Mouse (Mus musculus) forebrain, postnatal 0 days (tissue): ENCODE measurements at regions not wholly inside any gene's neighbourhood (a gene's known extent, or its start where the extent isn't known, plus 50 kb on each side); places are given as distances from the start of the nearest gene placed in this dataset.

Experiments used
- ATAC-seq: fragments of 200-750 bp; cut with Nextera tagmentation; 2 replicates; pipeline ENCODE4 v1.8.0; 2017; ENCODE audit warnings: mild to moderate bottlenecking, moderate library complexity
- DNase-seq: peaks from one replicate; pipeline ENCODE4 v3.0.0-alpha.2; 2015
- H3K27ac ChIP-seq: fragments of 300-500 bp; sonication (generic); 2 replicates; pipeline ENCODE4 v1.5.1; 2014; ENCODE audit warnings: low read depth, mild to moderate bottlenecking, antibody characterized with exemption, low read length, moderate library complexity, mixed read lengths
- H3K27me3 ChIP-seq: fragments of 300-500 bp; sonication (generic); 2 replicates; pipeline ENCODE4 v1.6.1; 2014; ENCODE audit warnings: mild to moderate bottlenecking, low read length, mixed read lengths; ENCODE audit not compliant: insufficient read depth
- H3K36me3 ChIP-seq: fragments of 300-500 bp; sonication (generic); 2 replicates; pipeline ENCODE4 v1.6.1; 2014; ENCODE audit warnings: mild to moderate bottlenecking, moderate library complexity; ENCODE audit not compliant: insufficient read depth
- H3K4me1 ChIP-seq: fragments of 300-500 bp; sonication (generic); 2 replicates; pipeline ENCODE4 v1.6.1; 2014; ENCODE audit warnings: antibody characterized with exemption; ENCODE audit not compliant: insufficient read depth
- H3K4me2 ChIP-seq: fragments of 300-500 bp; sonication (generic); 2 replicates; pipeline ENCODE4 v1.6.1; 2014; ENCODE audit warnings: low read depth, mild to moderate bottlenecking, moderate library complexity
- H3K4me3 ChIP-seq: fragments of 300-500 bp; sonication (generic); 2 replicates; pipeline ENCODE4 v1.5.1; 2014; ENCODE audit warnings: low read depth, low read length, mixed read lengths
- H3K9ac ChIP-seq: fragments of 300-500 bp; sonication (generic); 2 replicates; pipeline ENCODE4 v1.6.1; 2014; ENCODE audit warnings: mild to moderate bottlenecking
- H3K9me3 ChIP-seq: fragments of 300-500 bp; sonication (generic); 2 replicates; pipeline ENCODE4 v1.6.1; 2016; ENCODE audit warnings: low read length
- CTCF ChIP-seq: sonication (generic); IDR thresholded peaks from 2 replicates; pipeline ENCODE4 v1.5.1; 2016; ENCODE audit warnings: antibody characterized with exemption, control low read depth, low read depth
- WGBS: fragments of 180-500 bp; shearing (Covaris S2); extraction: QIAGEN DNeasy Blood & Tissue Kit; methylation state at CpG from one replicate; pipeline ENCODE4 v1.1.7; 2014; 5-methylcytosine and 5-hydroxymethylcytosine counted together

DNA sequence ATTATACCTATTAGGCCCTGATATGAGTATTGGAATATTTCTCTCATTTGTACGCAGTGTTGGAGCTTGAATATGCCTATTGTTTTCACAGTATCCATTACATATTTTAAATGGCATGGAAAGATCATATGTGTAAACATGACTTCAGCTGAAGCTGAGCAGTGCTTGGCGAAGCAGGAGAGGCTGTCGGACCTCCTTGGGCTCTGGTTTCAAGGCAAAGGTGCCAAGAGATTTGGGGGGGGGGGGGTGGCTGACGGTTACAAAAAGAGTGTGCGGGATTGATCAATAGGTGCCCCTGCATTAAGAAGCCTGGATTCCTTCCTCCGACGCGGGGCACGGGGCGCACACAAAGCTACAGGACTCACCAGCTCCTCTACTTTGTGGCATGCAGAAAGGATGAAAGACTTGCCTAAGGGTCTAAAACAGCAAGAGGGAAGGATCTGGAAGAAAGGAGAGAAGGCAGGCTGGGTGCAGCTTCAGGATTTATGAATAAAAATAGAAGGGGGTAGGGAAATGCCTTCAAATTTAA is 2381.9 kb upstream of the Gm7489 start:
- no peak for TF ChIP-seq CTCF
- Histone ChIP-seq H3K36me3 (no peaks in the 10 kb centered on the region), H3K4me2 (peak overlapping the region; percentile 40), H3K27ac (0 out of 2 replicates have a peak overlapping the region, but pooled peaks have one; percentile 3), H3K27me3 (no peaks in the 10 kb centered on the region), H3K4me3 (peak overlapping the region; percentile 24), H3K9me3 (no peaks in the 10 kb centered on the region), H3K9ac (peak overlapping the region; percentile 19; the same call in 1 of the 2 replicates), H3K4me1 (no peaks in the 10 kb centered on the region)
- ATAC-seq (peak; percentile 40), DNase-seq (no peak)
- WGBS, result 16% methylated on average over 10 of the region's 10 CpGs

DNA sequence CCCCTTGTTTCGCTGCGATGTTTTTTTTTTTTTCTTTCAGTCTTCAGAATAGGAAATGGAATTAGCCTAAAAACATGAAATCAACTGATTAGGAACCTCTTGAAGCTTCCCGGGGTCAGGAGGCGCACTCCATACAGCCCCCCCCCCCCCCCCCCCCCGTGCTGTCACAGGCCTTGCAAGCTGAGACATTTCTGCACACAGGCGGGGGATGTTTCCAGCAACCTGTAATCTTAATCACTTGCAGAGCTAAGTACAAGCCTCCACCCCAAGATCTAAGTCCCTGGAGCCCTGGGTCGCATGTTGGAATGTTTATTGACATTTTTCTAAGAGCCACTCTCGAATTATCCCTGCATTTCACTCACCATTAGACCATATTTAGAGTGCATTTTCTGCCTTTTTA is 2381.4 kb upstream of the Gm7489 start:
- TF ChIP-seq CTCF, result no peak
- Histone ChIP-seq H3K4me3 (peak overlapping the region; percentile 24), H3K4me2 (peak overlapping the region; percentile 40), H3K9ac (no peak overlapping the region), H3K9me3 (no peaks in the 10 kb centered on the region), H3K27me3 (no peaks in the 10 kb centered on the region), H3K4me1 (no peaks in the 10 kb centered on the region), H3K27ac (no peak overlapping the region), H3K36me3 (no peaks in the 10 kb centered on the region)
- DNase-seq (peak; percentile 10), ATAC-seq (no peak)
- WGBS, result 9% methylated on average over 8 of the region's 8 CpGs

DNA sequence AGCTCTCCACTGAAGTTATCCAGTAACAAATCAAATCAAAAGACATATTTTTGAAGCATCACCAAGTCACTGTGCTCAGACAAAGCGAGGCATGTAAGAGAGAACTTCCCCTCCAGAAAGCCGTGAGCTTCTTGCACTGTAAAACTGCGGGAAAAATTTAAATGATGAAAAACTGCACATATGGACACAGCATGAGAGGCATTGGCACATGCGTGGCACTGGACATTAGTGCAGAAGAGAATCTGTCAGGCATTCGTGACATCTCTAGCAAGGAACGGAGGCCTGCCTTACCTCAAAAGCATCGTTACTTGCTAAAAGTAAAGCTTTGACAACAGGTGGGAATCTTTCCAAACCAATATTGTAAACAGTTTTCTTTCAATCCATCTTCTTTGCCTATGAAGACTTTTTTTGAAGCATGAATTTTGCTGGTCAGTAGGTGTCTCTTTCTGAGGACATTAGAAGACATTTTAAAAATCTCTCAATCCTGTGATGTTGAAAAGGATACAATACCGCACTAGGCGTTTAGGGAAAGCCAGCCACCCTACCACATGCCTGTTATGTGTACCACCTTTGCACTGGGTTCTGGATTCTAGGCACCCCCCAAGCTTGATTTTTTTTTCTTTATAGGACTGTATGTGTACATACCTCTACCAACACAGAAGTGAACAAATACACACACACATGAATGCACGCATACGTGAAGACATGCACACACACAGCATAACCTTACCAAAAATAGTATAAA is 2380.5 kb upstream of the Gm7489 start:
- no peaks in the 10 kb centered on the region for H3K36me3 ChIP-seq
- TF ChIP-seq CTCF, result no peak
- no peaks in the 10 kb centered on the region for H3K27me3 ChIP-seq
- no peak overlapping the region for H3K4me3 ChIP-seq
- no peaks in the 10 kb centered on the region for H3K9me3 ChIP-seq
- no peak for ATAC-seq
- no peak overlapping the region for H3K4me2 ChIP-seq
- WGBS, result 78% methylated on average over 11 of the region's 11 CpGs
- no peak overlapping the region for H3K27ac ChIP-seq
- H3K9ac ChIP-seq, result no peak overlapping the region
- DNase-seq, result no peak
- no peaks in the 10 kb centered on the region for H3K4me1 ChIP-seq

DNA sequence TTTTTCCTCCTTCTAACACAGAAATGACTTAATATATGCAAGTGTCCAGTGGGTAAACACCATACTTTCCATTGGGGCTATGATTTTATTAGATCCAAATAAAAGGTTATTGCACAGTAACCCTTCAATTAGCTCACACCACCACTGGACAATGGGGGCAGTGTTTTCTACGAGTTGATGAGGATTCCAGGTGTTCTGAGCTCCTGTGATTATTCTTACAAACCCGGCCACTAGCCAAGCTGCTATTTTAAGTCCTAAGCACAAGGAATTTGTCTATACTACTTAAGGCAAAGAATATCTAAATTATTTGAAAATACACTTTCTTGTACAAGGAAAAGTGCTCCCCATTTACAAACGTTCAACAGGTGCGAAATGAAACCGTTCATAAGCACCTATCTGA is 2379.9 kb upstream of the Gm7489 start:
- H3K9ac ChIP-seq, result no peak overlapping the region
- no peak overlapping the region for H3K4me3 ChIP-seq
- whole genome bisulfite sequencing, result 80% methylated on average over 5 of the region's 5 CpGs
- DNase-seq (no peak), ATAC-seq (no peak)
- H3K27me3 ChIP-seq, result no peaks in the 10 kb centered on the region
- no peaks in the 10 kb centered on the region for H3K9me3 ChIP-seq
- no peaks in the 10 kb centered on the region for H3K36me3 ChIP-seq
- no peak overlapping the region for H3K4me2 ChIP-seq
- no peak for TF ChIP-seq CTCF
- H3K4me1 ChIP-seq, result no peaks in the 10 kb centered on the region
- no peak overlapping the region for H3K27ac ChIP-seq

DNA sequence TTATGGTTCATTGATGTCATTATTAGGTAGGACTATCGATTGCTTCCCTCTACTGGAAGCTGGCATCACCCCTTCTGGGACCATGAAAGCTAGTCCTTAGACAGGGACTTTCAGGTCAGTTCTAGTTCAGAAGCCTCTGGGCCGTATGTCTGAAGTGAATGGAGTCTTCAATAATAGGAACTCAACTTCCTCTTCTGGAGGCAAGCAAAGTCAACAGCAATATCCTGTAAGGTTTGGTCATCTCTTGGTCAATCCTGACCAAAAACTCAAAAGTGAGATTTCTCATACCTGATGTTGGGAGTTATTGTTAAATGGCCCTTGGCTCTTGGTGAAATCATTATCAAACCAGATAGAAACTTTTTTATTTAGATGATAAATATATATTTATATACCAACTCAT is 2377.6 kb upstream of the Gm7489 start:
- Histone ChIP-seq H3K4me2 (no peak overlapping the region), H3K4me1 (no peaks in the 10 kb centered on the region), H3K9ac (no peak overlapping the region), H3K27ac (no peak overlapping the region), H3K27me3 (no peaks in the 10 kb centered on the region), H3K36me3 (no peaks in the 10 kb centered on the region), H3K4me3 (no peak overlapping the region), H3K9me3 (no peaks in the 10 kb centered on the region)
- no peak for TF ChIP-seq CTCF
- DNase-seq (no peak), ATAC-seq (no peak)
- WGBS, result 94% methylated on average over 2 of the region's 2 CpGs

DNA sequence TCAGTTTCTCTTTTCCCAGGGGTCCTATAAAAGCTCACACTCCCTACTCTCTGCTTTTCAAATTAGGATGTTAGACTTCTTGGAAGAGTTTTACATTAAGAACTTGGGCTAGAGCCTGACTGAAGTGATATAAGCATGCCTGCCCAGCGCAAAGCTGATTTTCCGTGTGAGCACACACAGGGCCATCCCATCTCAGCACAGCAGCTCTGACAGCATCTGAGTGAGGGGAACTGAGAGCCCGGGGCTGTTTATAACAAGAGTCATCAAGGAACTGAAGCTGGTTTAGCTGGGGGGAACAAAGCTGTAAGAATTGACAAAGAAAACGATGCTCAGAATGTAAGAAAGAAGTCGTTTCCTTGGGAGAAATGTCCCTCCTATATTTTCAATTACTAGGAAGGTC is 2373.4 kb upstream of the Gm7489 start:
- no peak for TF ChIP-seq CTCF
- no peak for DNase-seq
- Histone ChIP-seq H3K4me1 (no peaks in the 10 kb centered on the region), H3K4me3 (no peak overlapping the region), H3K4me2 (no peak overlapping the region), H3K27ac (no peak overlapping the region), H3K9ac (no peak overlapping the region), H3K9me3 (no peaks in the 10 kb centered on the region), H3K27me3 (no peaks in the 10 kb centered on the region), H3K36me3 (no peaks in the 10 kb centered on the region)
- 14% methylated on average over 5 of the region's 5 CpGs for WGBS
- no peak for ATAC-seq

DNA sequence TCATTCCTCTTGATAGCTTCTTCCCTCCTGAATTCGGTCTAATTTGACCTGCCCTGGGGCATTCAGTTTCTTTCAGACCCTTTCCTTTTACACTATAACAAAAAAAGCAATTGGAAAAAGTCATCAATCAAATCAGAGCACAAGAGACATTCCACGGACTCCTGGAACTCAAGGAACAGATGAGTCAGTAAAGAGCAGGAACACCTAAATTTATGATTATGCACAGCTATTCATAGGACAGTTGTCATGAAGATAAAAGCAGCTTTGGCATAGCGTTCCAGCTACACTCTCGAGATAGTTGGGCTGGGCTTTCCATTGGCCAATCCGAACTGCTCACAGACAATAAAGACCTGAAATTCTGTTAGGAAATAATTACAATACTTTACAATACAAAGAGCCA is 2348.4 kb upstream of the Gm7489 start:
- no peak for TF ChIP-seq CTCF
- H3K4me3 ChIP-seq, result no peak overlapping the region
- no peak overlapping the region for H3K4me2 ChIP-seq
- no peaks in the 10 kb centered on the region for H3K4me1 ChIP-seq
- H3K9ac ChIP-seq, result no peak overlapping the region
- ATAC-seq, result no peak
- H3K27ac ChIP-seq, result no peak overlapping the region
- no peaks in the 10 kb centered on the region for H3K36me3 ChIP-seq
- DNase-seq, result no peak
- H3K27me3 ChIP-seq, result no peaks in the 10 kb centered on the region
- H3K9me3 ChIP-seq, result no peaks in the 10 kb centered on the region
- WGBS, result 58% methylated on average over 5 of the region's 5 CpGs
